Mouse (Mus musculus) liver, postnatal 0 days (tissue): Measurements from ENCODE around the gene Smarcd3.

Source experiments
- CTCF ChIP-seq: sonication (generic); IDR thresholded peaks from 2 replicates; pipeline ENCODE4 v1.5.1; 2016; ENCODE audit warnings: antibody characterized with exemption, low read depth
- EP300 ChIP-seq: IDR thresholded peaks from 2 replicates; pipeline ENCODE4 v1.6.1; 2016; ENCODE audit warnings: antibody characterized with exemption, low read depth, mild to moderate bottlenecking

DNA sequence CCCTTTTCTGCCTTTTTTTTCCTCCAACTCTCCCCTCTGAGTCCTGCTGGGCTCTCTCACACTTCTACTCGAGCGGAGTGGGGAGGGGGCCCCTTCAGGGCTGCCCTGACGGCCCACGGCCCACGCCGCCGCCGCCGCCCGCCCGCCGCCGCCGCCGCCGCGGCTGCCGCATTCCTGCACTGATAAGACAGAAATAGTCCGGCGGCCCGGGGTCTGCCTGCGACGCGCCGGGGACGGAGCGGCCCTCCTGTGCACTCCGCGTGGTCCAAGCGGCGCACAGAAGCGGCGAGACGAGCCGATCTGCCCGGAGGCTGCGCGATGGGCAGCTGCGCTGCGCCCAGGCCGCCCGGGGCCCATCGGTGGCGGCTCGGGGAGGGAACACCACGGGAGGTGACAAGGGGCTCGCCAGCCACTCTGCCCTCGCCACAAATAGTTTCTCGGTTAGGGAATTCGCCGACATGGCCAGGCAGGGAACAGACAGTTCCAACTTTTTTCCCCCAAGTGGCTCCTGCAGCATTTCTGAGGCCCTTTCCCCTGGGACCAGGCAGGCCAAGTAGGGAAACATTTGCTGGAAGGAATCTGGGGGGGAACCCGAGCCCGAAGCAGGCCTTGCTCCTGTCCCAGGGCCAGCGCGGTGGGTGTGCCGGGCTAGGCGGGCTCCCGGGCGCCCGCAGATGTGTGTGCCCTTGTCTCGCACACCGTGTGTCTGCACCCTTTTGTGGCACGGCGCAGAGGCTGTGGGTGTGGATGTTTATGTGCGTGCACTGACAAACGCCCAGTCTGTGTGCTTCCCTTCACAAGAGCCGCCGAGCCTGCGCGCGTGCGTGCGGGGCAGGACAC is 22.1 kb downstream of the Smarcd3 start:
- TF ChIP-seq CTCF (no peak), EP300 (no peak)
